Mouse (Mus musculus): ENCODE measurements around the gene Myo16.

Myo16 gene

DNA sequence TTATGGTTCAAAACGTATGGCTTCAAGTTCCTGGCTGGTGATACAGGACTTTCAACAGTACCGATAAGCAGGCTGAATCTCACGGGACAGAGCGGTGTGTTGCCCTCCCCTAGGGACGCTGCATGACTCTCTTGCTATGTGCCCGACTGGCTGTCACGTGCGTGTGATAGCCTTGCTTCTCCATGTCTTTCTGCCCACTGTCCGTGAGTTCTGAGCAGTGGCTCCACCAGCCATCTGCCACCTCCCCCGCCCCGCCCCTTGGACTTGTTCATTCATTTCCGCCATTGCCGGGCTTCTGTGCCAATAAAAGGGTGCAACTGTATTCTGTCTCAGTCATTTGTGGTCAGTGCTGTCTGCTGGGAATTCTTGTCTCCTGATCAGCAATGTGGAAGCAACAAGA lies 480.7 kb downstream of the Myo16 start:
- peak; percentile 1 to 8 for DNase-seq

DNA sequence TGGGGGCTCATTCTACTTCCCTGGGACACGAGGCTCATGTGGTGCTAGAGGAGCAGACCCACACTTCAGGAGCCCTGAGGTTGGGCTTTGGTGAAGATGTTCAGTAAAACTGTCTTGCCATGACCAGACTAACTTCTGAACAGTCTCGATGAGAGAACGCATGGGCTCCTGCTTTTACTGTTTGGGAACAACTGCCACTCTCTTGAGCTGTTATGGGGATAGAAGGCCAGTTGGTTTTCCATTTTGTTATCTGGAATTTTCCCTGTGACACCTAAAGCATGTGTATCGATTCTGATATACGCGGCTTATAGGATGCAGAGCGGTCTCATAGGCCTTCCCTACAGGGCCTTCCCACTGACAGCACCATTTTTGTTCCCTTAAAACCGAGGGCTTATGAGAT lies 485.2 kb downstream of the Myo16 start:
- no peak for DNase-seq

DNA sequence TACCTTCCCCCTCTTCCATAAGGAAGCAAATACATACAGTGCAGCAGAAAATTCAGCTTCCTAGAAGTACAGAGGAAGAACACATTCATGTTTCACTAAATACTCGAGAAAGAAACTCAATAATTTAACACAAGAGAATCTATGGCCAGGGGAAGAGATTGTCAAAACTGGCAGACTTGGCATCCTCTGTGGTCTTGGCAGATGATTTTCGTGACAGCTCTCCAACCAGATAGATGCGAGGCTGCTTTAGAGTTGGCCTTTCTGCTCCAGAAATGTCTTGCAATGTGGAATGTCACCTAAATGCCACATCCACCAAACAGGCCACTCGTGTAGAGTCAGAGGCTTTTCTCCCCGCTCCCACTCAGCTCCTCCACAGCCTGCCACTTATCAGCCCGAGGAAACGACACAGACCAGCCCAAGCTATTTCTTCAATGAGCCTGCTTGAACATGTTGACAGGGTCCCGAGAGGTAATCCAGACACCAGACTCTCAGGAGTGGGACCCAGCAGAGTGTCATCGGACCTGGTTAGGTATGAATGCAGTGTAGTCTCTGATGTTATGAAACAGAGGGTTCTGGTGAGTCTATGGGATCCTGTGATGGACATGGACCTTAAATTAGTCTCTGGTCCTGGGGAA lies 486.6 kb downstream of the Myo16 start:
- DNase-seq: no peak

DNA sequence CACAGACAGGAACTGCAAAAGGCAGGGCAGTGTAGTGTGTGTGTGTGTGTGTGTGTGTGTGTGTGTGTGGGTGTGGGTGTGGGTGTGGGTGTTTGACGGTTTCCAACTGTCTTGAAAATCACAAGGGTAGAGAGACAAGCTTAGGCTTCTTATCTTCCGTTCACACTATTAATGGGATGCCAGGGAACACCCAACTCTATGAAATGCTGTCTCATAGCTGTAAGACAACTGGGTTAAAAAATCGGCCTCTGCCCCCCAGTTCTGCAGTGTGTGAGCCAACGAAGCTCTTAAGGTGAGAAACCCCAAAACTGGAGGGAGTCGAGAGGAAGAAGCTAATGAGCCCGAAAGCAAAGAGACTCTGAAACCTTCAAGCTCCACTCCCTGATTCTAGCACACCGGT lies 487.1 kb downstream of the Myo16 start:
- no peak for DNase-seq

DNA sequence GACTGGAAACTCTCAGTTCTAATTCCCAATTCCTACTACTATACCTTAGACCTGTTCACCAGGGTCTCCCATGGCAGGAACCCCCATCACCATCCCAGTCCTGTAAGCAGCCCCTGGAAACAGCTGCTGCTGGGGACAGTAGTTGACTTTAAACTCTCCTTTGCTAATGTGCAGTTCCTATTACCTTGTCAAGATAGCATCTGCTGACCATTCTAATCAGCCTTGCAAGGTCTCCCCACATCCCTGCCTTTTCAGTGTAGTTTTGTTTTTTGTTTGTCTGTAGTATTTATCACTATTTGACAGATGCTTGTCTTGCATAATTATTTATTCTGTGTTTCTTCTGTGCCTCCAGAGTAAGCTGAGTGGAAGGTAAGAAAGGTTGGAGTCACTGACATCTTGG lies 487.6 kb downstream of the Myo16 start:
- DNase-seq: no peak

DNA sequence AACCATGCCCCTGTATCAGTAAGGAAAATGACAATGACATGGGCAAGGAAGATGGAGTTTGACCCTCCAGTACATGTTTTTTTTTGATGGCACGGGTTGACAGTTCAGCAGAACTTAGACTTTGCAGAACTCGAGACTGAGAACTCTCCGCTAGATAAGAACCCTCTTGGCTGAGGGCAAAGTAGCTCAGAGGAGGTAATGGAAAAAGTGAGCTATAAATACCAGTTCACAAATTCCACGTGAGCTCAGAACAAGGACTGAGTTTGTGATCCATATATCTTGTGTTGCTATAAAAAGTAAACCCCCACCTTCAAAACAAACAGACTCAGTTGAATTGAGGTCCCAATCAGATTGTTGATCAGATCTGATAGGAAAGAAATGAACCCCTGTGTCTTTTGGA lies 489.5 kb downstream of the Myo16 start:
- no peak for DNase-seq

DNA sequence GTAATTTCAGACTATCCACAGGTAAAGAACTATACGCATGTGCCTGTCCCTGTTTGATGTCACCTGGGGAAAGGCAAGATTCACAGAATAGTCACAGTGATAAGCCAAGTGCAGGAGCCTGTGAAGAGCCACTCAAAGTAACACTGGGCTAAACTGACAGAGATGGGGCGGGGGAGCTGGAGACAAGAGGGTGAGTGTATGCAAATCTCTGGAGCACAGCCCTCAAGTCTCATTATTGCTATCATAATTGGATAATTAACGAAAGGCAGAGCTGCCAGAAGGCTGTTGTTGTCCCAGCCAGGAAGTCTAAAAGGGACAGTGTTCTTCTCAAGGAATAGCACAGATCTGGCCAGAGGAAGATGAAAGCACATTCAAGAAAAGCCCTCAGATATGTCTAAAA lies 490.8 kb downstream of the Myo16 start:
- DNase-seq: no peak

DNA sequence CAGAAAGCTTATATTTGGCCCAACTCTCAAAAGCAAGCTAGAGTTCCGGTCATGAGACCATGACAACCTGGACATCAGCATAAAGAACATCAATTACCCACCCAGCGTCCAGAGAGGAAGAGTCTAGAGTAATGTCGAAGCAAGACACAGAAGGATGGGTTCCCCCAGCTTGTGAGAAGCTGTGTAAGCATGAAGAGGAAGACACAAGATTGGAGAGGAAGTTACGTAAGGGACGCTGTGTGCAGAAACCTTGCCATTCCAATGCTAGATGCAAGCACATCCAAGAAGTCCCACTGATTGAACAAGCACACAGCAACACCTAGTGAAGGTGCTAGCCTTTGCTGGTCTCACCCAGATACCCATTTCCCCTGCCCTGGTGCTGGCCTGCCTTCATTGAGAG lies 492.0 kb downstream of the Myo16 start:
- DNase-seq: no peak

DNA sequence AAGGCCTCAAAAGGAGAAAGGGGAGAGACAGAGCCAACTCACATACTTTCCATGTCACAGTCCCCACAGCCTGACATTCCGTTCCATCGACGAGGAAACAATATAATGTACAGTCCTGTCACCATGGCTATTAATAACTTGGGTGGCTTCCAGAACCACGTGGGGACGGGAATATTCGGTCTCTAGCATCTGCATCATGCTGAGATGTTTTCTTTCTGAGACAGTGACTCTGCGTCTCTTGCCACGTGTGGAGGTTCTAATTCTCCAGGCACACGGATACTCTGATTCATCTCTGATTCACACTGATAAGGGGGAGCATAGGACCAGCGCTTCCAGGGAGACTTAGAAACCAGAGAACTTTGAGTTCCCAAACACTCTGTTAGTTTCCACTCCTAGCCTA lies 492.8 kb downstream of the Myo16 start:
- DNase-seq: no peak

DNA sequence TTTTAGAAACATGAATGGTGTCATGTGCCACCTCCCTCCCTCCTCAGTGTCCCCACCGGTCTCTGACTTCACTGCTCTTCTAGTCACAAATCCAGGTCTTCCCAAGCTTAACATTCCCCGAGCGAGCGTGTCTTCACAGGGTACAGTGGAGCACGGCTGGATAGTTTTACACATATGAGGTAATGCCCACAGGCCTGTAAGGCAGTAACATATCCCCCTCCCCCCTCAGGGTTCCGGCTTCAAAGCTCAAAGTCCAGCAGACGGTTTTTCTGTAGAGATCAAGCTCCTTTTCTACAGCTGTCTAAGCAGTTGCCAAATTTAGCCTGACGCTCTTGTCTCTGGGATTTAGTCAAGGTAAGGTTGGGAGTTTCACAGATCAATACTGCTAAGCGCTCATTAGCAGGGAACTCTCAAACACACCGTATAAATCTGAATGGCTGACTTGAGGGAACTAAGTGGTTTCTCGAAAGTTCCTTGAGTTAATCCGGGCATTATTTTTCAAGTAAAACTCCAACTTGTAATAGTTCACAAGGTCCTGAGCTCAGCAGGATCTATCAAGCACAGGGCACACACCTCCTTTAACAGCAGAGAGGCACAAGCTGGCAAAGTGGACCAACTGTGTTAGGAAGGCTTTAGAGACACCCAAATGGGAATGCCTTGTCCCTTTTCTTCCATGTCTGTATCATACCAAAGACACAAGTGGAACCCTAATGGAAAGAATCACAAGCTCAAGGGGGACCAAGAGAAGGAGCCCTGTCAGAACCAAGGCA lies 498.0 kb downstream of the Myo16 start:
- DNase-seq: no peak

DNA sequence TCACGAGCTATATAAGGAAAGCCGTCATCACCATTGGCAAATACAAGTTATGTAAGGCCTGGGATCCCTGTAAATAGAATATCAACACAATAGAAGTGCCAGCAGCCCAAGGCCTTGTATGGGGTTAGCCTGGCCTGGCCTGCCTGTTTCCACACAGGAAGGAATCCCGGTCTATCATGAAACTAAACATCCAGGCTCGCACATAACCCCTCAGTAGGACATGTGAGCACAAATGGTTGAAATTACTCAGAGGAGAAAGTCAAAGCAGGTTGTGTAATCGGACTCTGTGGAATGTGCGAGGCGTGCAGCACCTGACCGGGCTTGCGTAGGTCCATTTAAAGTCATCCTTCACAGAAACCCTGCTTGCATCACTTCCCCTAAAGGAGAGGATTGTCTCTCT lies 499.6 kb downstream of the Myo16 start:
- DNase-seq: no peak

DNA sequence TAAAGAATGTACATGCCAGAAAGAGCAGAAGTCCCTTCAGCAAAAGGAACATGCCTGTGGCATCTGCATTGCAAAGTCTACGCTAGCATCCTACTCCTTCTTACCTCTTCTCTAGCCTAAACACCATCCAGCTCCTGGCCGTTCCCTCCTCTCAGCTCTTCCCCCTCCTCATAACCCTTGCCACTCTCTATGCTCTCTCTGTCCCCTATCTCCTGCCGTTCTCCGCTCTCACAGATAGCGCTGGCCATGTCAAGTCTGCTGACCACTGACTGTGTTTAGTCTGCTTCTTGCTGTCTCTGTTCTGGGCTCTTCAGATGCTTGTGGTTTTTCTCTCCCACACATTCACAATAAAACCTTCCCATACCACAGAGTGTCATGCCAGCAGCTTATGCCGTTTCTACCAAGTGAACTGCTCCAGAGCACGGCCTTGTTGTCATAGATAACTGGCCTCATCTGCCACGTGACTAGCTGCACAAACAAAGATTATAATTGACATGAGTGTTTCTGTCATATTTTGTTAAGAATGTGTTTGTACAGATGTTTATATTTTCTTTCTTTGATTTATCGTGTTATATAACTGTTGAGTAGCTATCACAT lies 501.3 kb downstream of the Myo16 start:
- DNase-seq: no peak

DNA sequence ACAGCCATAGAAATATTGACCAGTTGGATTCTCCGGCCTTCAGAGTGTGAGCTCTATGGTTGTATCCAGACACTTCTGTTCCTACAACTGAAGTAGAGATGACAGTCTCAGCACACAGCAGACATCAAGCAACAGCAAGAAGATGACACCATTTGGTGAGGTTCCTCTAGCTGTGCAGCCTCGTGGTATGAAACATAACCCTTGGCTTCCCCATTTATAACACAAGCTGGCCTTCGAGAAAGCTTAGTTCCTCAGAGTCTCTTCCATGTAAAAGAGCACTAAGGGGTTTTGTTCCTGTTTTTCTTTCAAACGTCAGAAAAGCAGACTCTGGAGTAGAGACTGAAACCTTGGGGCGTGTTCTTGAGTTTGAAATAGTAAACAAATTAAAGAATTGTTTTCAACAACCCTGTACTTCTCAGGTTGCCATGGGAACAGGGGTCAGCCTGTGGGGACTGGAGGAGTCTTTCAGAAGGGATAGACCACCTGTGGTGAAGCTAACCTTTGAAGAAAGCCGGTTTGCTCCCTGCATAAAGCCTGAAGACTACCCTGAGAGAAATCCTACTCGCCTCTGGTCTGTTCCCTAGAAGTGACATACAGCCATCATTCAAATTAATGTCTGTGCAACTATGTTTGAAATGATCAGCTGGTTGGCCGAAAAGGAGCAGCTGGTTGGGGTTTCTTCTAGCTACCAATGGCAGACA lies 510.2 kb downstream of the Myo16 start:
- no peak for DNase-seq

DNA sequence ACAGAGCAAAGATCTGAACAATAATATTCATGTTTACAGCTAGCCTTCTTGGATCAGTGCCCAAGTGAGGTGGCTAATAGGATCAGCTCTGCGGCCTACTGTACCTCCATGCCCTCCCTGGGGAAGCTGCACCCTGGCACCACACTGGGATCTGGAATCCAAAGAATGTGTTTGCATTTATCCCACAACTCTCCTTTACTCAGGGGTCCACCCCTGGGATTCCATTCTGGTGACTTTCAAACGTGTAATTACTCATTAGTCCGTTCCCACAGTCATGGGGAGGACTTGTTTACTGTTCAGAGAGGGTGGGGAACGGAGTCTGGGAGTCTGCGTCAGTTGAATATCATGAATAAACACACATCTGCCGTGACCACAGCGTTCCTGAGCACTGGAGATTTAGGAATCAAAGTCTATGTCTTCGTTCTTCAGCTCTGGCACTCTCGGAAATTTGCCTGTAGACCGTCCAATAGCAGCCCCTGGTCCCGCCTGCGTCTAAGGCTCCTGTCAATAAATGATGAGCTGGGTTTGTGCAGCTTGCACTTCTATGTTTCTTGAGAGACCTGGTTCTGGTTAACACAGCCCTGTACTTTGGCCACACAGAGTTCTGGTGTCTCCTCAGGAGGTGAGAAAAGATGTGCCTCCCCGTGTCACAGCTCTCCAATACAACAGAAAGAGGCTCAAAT lies 511.3 kb downstream of the Myo16 start:
- no peak for DNase-seq

DNA sequence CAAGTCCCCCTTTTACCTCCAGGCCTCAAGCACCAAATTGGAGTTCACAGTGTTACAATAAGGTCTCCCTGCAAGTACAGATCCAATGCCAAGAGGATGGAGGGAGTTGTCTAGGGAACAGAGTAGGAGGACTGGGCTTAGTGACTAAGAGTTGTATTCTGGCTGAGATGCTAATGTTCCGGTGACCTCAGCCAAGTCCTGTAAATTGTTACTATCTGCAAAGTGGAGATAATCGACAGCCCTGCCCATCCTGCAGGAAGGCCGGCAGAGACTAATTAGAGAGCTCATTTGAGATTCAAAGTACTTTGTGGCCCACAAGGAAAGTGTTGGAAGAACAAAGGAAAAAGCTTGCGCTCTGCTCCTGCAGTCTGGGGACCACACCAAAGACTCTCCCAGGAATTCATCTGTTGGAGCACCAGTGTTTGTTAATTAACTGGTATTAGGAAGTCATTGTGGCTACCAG lies 512.1 kb downstream of the Myo16 start:
- no peak for DNase-seq

DNA sequence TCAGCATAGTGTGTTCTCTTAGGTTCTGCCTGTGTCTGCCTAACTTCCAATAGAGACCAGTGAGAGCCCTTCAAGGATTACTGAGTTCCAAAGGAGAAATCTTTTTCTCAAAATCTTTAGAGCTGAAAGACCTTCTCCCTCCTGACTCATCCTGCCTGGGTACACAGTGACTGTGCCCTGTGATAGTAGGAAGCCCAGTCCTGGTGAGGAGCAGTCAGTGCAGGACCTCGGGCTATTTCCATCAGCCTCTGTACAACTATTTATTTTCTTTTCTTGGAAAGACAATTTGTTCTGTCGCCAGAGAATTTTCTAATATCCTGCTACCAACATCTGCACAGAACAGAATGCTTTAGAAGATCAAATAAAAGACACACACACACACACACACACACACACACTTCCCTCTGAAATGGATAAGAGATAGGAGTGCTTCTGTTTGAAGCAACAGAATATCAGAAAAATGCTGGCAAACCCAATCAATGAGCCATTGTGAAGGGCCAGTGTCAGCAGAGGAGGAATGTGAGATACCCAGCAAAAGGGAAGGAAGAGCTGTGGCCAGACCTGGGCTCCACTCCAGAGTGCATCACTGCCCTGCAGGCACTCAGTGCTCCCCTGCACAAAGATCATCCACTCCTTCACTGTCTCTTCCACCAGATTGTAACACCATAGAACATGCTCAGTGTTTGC lies 518.3 kb downstream of the Myo16 start:
- no peak for DNase-seq

DNA sequence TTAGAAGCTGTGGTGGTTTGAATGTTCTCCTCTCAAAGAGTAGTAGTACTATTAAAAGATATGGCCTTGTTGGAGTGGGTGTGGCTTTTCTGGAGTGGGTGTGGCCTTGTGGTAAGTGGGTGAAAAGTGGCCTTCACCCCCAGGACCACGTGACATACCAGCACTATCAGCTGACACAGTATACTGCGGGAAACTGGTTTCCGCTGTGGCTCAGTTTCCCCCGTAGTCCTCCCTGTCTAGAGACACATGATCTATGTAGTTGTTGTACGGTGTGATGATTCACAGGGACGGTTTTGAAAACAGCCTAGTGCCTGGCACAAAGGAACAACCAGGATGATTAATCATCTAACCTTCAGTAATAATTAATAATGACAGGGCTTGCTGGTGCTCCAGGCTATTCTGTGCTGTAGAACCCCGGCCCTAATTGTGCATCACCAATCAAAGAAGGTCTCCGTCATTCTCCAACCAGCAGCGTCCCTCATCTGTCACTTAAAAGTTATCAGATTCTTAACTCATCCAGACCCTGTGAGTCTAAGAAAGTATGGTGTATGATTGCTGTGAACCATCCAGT lies 524.2 kb downstream of the Myo16 start:
- no peak for DNase-seq

DNA sequence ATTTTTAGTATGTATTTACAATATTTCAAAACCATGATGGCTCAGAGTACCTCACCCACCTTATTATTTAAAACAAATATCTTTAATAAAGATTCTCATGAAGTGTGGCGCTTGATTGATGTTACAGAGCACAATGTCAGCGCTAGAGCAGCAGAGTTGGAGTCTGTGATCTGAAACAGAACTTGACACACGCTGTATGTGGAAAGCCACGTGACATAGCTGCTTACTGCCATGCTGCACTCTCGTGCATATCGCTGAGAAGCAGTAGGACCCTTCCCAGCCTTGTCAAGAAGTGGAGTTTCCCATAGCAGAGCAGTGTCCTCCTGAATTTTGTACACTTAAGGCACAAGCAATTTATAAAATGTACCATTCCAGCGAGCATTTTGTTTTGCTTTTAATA lies 528.2 kb downstream of the Myo16 start:
- DNase-seq: no peak

DNA sequence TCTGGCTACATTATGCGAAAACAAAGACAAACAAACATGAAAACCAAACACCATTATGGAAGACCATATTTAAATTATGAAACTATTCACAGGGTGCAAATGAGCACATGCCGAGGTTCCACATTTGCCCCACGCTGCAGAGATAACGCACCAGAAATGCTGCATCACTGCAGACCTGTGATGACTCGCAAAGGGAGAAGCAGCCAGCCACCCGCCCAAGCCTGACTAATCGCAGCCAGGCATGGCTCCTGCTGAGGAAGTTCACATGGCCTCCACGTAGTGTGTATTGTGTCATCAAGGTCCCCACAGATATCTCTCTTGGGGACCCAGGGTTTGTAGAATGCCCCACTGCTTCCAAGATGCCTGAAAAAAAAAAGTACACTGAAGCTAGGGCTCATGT lies 529.4 kb downstream of the Myo16 start:
- DNase-seq: peak in 1 of 2 experiments; percentile 11

Data from B cell, adult 2 months (primary cell).